Mouse (Mus musculus) forebrain, embryonic 13.5 days (tissue): ENCODE results near the gene Cxcl10. TPM values are rescaled to one million over a fixed set of nuclear protein-coding genes. Genes with fewer than 3 reads are reported as not detected.
A peak's percentile ranks its signal among the peaks of the same experiment; 100 is the strongest.
"Not testable (repeated sequence)": the region's sequence is repeated elsewhere in the genome, so short reads cannot be mapped to it uniquely, and the experiment has no call there.

Source experiments
- ATAC-seq: fragments of 200-750 bp; cut with Nextera tagmentation; 2 replicates; pipeline ENCODE4 v1.8.0; 2017
- H3K27ac ChIP-seq: fragments of 300-500 bp; sonication (generic); 2 replicates; pipeline ENCODE4 v1.5.1; 2015; ENCODE audit warnings: inconsistent platforms, mild to moderate bottlenecking, moderate library complexity
- H3K27me3 ChIP-seq: fragments of 300-500 bp; sonication (generic); 2 replicates; pipeline ENCODE4 v1.6.1; 2015; ENCODE audit warnings: mild to moderate bottlenecking, inconsistent platforms
- H3K36me3 ChIP-seq: fragments of 300-500 bp; sonication (generic); 2 replicates; pipeline ENCODE4 v1.6.1; 2015; ENCODE audit warnings: mild to moderate bottlenecking, inconsistent platforms; ENCODE audit not compliant: poor library complexity, severe bottlenecking
- H3K4me1 ChIP-seq: fragments of 300-500 bp; sonication (generic); 2 replicates; pipeline ENCODE4 v1.6.1; 2015; ENCODE audit warnings: inconsistent platforms
- H3K4me2 ChIP-seq: fragments of 300-500 bp; sonication (generic); 2 replicates; pipeline ENCODE4 v1.6.1; 2015; ENCODE audit warnings: inconsistent platforms, mild to moderate bottlenecking, moderate library complexity
- H3K4me3 ChIP-seq: fragments of 300-500 bp; sonication (generic); 2 replicates; pipeline ENCODE4 v1.5.1; 2015; ENCODE audit warnings: mild to moderate bottlenecking, inconsistent platforms
- H3K9ac ChIP-seq: fragments of 300-500 bp; sonication (generic); 2 replicates; pipeline ENCODE4 v1.6.1; 2015; ENCODE audit warnings: mild to moderate bottlenecking, inconsistent platforms
- H3K9me3 ChIP-seq: fragments of 300-500 bp; sonication (generic); replicated peaks from 2 replicates; pipeline ENCODE4 v1.6.1; 2016; ENCODE audit warnings: inconsistent platforms
- WGBS: fragments of 180-500 bp; shearing (Covaris S2); methylation state at CpG from one replicate; pipeline ENCODE4 v1.1.7; 2015; 5-methylcytosine and 5-hydroxymethylcytosine counted together
- polyA plus RNA-seq: library from polyadenylated mRNA; unstranded; fragments of >200 nt; fragmentation: Nextera tagmentation; extraction: Ambion mirVana; gene quantifications from 2 replicates; pipeline ENCODE4 v1.2.1, GENCODE M21; 2015

Gene Cxcl10
- polyA plus RNA-seq, 1 experiment from 2014 or later, result 0.22 TPM

DNA sequence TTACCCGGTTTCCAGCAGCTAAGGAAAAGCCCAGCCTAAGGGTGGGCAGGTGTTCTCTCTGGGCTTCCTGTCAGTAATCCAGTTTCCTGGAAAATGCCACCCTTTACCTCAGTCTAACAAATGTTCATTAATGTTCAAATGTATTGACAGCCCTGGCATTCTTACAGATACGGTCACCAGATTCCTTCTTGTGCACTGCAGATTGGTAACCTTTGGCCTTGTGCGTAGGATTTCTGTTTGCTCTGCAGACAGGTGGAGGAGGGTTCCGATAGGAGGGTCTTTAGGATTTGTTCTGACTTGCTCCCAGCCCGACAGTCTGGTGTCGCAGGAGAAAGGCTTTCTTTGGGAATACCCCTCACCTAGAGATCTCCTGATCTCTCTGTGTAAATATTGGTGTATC is 17.9 kb upstream of the Cxcl10 start:
- Histone ChIP-seq H3K27ac (no peak overlapping the region), H3K9me3 (no peaks in the 10 kb centered on the region), H3K9ac (no peak overlapping the region), H3K4me3 (no peak overlapping the region), H3K4me1 (peaks cover 16% of the 10 kb centered on the region; the same call in 1 of the 2 replicates), H3K4me2 (no peak overlapping the region), H3K36me3 (no peaks in the 10 kb centered on the region), H3K27me3 (no peaks in the 10 kb centered on the region)
- ATAC-seq, result no peak
- 84% methylated on average over 6 of the region's 6 CpGs for WGBS

DNA sequence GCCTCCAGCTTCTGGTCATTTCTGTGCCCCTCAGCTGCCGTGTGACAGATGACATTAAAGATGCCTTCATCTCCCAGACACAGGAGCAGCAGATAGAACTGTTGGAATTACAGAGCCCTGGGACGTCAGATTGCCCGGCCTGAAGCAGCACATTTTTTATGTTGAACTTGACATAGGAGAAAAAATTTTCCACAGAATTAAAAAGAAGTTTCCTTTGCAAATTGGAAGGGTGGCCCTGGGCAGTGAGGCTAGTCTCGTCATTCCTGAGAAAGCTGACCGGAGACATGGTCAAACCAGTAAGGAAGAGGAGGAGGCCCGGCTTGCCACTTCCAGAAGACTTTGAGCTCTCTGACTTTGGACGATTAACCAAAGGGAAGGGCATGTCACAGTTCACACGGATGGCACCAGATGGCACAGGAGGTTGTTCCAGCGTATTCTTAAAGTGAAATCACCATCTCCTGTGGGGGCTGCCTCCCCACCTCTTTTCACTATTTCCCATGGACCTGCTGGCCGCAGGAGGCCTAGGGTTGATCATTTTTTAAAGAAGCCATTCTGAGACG is 16.5 kb upstream of the Cxcl10 start:
- ATAC-seq, result no peak

DNA sequence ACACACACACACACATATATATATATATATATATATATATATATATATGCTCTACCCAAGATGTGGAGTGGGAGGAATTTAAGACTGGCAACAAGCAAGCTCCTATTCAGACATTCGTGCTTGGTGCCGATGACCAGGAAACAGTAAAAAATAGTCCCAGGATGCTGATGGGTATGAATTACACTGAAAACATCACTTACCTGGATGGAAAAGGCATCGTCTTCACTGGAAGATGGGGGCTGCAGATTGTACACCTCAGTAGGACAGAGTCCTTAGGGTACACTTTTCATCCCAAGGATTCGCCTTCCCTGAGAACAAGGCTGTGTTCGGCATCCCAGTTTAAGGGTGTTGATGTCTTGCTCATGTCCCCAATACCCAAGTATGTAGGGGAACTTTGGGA is 15.3 kb upstream of the Cxcl10 start:
- H3K4me3 ChIP-seq, result no peak overlapping the region
- H3K36me3 ChIP-seq, result no peaks in the 10 kb centered on the region
- H3K9ac ChIP-seq, result no peak overlapping the region
- H3K4me1 ChIP-seq, result 0 out of 2 replicates have a peak, but pooled peaks cover 1% of the 10 kb centered on the region
- H3K27me3 ChIP-seq, result no peaks in the 10 kb centered on the region
- no peak for ATAC-seq
- H3K9me3 ChIP-seq, result no peaks in the 10 kb centered on the region
- no peak overlapping the region for H3K4me2 ChIP-seq
- WGBS, result 91% methylated on average over 5 of the region's 5 CpGs
- H3K27ac ChIP-seq, result no peak overlapping the region

More for the DNA sequence above, 16.5 kb upstream of the Cxcl10 start:
- no peaks in the 10 kb centered on the region for H3K27me3 ChIP-seq
- no peaks in the 10 kb centered on the region for H3K9me3 ChIP-seq
- H3K4me2 ChIP-seq, result no peak overlapping the region
- 80% methylated on average over 11 of the region's 11 CpGs for WGBS
- H3K4me3 ChIP-seq, result no peak overlapping the region
- H3K9ac ChIP-seq, result no peak overlapping the region
- H3K4me1 ChIP-seq, result 0 out of 2 replicates have a peak, but pooled peaks cover 7% of the 10 kb centered on the region
- H3K27ac ChIP-seq, result no peak overlapping the region
- H3K36me3 ChIP-seq, result no peaks in the 10 kb centered on the region

DNA sequence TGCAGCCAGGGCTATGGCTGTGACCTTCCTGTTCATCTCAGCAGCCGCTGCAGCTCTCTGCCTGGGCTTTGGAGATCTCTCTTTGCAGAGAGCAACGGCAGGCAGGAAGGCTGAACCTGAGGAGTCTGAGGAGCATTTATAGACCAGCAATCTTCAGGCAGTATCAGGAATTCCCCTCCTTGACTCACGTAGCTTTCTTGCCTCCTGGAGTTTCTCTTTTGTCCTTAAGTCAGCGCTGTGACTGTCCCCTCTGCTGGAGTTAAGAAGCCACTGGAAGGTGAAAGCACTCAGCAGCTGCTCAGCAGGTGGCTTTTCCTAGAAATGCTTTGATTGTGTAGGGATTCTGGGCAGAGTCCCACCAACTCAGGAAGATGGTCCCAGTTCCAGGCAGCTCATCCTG is 14.5 kb upstream of the Cxcl10 start:
- Histone ChIP-seq H3K27me3 (no peaks in the 10 kb centered on the region), H3K27ac (no peak overlapping the region), H3K36me3 (no peaks in the 10 kb centered on the region), H3K9me3 (no peaks in the 10 kb centered on the region), H3K4me3 (no peak overlapping the region), H3K4me2 (no peak overlapping the region), H3K4me1 (no peaks in the 10 kb centered on the region), H3K9ac (no peak overlapping the region)
- no peak for ATAC-seq
- WGBS, result 5% methylated on average over 4 of the region's 4 CpGs

DNA sequence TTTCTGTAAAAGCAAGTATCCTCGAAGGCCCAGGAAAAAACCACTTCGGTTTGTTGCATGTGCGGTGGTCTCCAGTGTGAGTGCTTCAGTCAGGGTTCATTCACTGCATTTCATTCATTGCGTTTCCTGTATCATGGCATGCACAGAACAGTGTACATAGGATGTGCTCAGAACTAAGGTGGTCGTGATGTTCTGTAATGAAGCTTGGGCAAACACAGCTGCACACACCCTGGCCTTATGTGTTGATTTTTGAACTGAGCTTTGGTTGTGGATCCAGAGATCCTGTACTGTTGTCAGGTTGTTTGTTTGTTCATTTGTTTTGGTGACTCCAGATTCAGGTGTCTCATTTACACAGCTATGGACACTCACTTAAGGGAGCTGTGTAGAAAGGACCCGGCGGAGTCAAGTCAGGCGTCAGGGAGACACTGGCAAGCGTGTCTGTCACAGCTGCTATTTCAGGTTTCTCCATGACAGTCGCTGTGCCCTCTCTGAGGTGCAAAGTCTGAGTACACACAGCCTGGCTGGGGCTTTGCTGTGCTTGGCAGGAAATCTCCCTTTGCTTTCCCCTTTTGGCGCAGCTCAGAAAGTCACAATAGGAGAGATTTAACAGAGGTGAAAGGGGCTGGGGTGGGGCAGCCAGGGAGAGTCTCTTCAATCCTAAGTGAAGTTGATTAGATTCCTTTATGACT is 10.2 kb upstream of the Cxcl10 start:
- ATAC-seq, result no peak
- no peak overlapping the region for H3K4me3 ChIP-seq

DNA sequence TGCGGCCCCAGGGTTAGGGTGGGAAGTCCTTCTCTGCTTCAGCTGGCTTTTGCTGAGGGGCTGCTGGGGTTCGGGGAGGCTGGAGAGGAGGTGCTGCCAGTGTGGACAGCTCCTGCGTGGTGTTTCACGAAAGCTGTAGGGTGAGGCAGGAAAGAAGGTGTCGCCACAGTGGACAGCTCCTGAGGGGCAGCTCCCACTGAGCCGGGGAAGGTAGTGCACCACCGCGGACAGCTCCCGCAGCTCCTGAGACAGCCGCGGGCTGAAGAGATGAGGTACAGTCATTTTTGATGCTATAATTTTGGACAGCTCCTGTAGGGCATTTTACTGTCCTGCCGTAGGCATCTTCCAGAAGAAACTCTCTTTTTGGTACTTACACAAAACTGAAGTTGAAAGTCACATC is 9.3 kb upstream of the Cxcl10 start:
- H3K27me3 ChIP-seq, result no peaks in the 10 kb centered on the region
- no peak overlapping the region for H3K4me3 ChIP-seq
- H3K4me2 ChIP-seq, result no peak overlapping the region
- H3K9ac ChIP-seq, result no peak overlapping the region
- no peaks in the 10 kb centered on the region for H3K36me3 ChIP-seq
- ATAC-seq, result no peak
- no peaks in the 10 kb centered on the region for H3K9me3 ChIP-seq
- H3K4me1 ChIP-seq, result no peaks in the 10 kb centered on the region
- H3K27ac ChIP-seq, result no peak overlapping the region
- WGBS, result 60% methylated on average over 11 of the region's 12 CpGs

More for the DNA sequence above, 10.2 kb upstream of the Cxcl10 start:
- no peak overlapping the region for H3K9ac ChIP-seq
- WGBS, result 79% methylated on average over 11 of the region's 11 CpGs
- H3K4me2 ChIP-seq, result no peak overlapping the region
- H3K36me3 ChIP-seq, result no peaks in the 10 kb centered on the region
- H3K27me3 ChIP-seq, result no peaks in the 10 kb centered on the region
- no peak overlapping the region for H3K27ac ChIP-seq
- H3K4me1 ChIP-seq, result no peaks in the 10 kb centered on the region
- H3K9me3 ChIP-seq, result no peaks in the 10 kb centered on the region

DNA sequence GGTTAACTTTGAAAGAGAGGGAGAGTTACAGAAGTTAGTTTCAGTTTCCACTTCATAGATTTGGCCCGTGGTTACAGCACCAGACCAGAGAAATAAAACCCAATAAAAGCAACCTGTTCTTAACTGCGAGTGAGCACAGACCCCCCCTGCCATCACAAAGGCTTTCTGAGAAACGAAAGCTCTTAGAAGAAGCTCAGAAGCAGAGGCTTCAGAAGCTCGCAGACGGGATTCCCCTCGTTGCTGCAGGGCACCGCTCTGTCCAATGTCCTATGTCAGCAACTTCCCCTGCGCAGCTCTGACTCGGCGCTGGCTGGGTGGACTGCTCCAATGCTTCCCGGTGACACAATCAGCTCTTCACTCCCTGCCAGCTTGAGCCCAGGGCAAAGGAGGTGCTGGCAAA is 4.8 kb upstream of the Cxcl10 start:
- Histone ChIP-seq H3K27me3 (no peaks in the 10 kb centered on the region), H3K27ac (no peak overlapping the region), H3K36me3 (no peaks in the 10 kb centered on the region), H3K4me1 (peaks cover 4% of the 10 kb centered on the region), H3K9me3 (no peaks in the 10 kb centered on the region), H3K4me2 (0 out of 2 replicates have a peak overlapping the region, but pooled peaks have one; percentile 5), H3K4me3 (no peak overlapping the region), H3K9ac (peak overlapping the region; percentile 21; the same call in 1 of the 2 replicates)
- 59% methylated on average over 11 of the region's 11 CpGs for WGBS
- no peak for ATAC-seq

DNA sequence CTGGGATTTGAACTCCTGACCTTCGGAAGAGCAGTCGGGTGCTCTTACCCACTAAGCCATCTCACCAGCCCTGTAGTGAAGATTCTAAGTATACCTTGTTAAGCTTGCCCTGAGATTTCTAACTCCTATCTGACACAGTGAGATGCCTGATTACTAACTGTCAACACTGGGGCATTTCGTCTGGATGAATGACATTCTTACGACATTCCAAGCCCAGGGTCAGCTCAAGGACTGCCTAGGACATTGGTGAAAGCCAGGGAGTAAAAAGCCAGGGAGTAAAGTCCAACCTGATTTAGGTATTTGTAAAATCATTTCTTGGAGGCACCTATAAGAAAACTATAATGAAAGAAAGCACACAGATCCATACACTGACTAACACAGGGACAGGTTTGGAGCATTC is 4.0 kb upstream of the Cxcl10 start:
- not testable (repeated sequence) for H3K4me1 ChIP-seq, H3K36me3 ChIP-seq, H3K9ac ChIP-seq, H3K27ac ChIP-seq, ATAC-seq, H3K27me3 ChIP-seq, H3K4me2 ChIP-seq, H3K9me3 ChIP-seq, H3K4me3 ChIP-seq
- 84% methylated on average over 4 of the region's 4 CpGs for WGBS

DNA sequence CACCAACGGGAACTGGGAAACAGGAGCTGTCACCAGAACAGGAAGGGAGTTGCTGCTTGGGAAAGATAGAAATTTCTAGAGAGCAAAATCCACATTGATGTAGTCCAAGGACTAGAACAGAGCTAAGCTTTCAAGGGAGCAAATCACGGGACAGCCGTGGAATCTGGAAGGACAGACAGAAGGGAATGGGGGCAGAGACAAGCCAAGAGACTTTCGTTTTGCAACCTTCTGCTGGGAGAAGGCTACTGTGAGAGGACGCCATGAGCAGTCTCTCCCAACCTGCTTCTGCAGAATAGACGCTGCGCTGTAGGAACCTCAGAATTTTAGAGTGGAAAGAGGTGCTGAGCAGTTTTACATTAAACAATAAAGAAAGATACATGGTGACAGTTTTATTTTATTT is 1.0 kb upstream of the Cxcl10 start:
- ATAC-seq, result no peak
- H3K27me3 ChIP-seq, result no peaks in the 10 kb centered on the region
- H3K4me1 ChIP-seq, result peaks cover 8% of the 10 kb centered on the region
- H3K4me2 ChIP-seq, result no peak overlapping the region
- no peak overlapping the region for H3K4me3 ChIP-seq
- 84% methylated on average over 7 of the region's 7 CpGs for WGBS
- H3K9me3 ChIP-seq, result no peaks in the 10 kb centered on the region
- H3K9ac ChIP-seq, result no peak overlapping the region
- H3K36me3 ChIP-seq, result no peaks in the 10 kb centered on the region
- no peak overlapping the region for H3K27ac ChIP-seq

DNA sequence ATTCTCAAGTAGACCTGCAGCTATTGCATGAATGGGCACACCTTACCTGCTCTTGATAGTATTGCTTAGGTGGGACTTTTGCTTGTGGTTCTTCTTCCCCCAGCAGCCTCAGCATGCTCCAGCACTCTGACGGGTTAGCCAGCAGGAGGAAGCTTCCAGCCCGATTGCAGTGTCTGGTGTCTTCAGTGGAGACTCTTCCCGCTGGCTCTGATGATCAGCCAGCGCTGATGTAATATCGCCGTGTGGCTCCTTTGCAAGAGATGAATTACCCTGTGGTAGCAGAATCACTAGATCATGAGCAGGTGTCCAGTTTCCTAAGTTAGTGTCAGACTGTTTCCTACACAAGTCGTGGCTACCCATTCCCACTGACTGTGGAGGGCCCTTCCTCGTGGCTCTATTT is 3.7 kb downstream of the Cxcl10 start:
- H3K4me3 ChIP-seq, result no peak overlapping the region
- H3K4me1 ChIP-seq, result peaks cover 8% of the 10 kb centered on the region
- H3K27me3 ChIP-seq, result no peaks in the 10 kb centered on the region
- ATAC-seq, result no peak
- no peaks in the 10 kb centered on the region for H3K9me3 ChIP-seq
- 89% methylated on average over 8 of the region's 8 CpGs for WGBS
- H3K4me2 ChIP-seq, result no peak overlapping the region
- no peak overlapping the region for H3K9ac ChIP-seq
- no peak overlapping the region for H3K27ac ChIP-seq
- no peaks in the 10 kb centered on the region for H3K36me3 ChIP-seq

DNA sequence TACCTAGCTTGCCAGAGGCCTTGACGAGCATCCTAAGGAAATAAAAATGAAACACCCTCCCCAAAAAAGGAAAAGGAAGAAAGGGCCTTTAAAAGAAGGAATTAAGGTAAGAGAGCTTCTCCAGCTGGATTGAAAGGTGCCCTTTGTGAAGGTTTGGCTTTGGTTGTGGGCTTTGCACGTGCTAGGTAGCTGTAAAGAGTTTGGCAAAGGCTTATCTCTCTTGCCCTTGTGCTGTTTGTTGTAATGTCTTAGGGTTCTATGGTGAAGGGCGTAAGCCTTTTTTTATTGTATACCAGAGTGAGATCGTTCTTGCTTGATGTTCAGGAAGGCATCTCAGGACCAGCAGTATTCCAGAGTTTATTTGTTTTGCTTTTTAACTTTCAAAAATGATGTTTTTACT is 8.1 kb downstream of the Cxcl10 start:
- Histone ChIP-seq H3K27ac (no peak overlapping the region), H3K27me3 (no peaks in the 10 kb centered on the region), H3K9me3 (no peaks in the 10 kb centered on the region), H3K4me1 (no peaks in the 10 kb centered on the region), H3K4me3 (no peak overlapping the region), H3K4me2 (no peak overlapping the region), H3K36me3 (no peaks in the 10 kb centered on the region), H3K9ac (no peak overlapping the region)
- 75% methylated on average over 4 of the region's 4 CpGs for WGBS
- ATAC-seq, result no peak

DNA sequence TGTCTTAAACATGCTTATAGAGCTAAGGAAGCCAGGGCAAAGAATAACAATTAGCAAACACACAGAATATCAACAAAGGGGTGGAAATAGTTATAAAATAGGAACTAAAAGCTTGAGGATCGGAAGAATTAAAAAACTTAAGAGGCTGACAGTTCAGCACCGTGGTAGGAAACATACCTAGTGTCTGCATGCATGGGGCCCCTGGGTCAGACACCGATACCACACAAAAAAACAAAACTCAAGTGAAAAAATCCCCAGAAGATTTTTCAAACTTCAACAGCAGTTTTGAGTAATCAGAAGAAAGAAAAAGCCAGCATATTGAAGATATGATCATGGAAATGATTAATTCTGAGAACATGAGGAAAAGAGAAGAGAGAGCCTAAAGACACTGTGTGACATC is 11.9 kb downstream of the Cxcl10 start:
- ATAC-seq, result no peak
- no peaks in the 10 kb centered on the region for H3K4me1 ChIP-seq
- H3K27me3 ChIP-seq, result no peaks in the 10 kb centered on the region
- H3K27ac ChIP-seq, result no peak overlapping the region
- H3K4me2 ChIP-seq, result no peak overlapping the region
- no peaks in the 10 kb centered on the region for H3K9me3 ChIP-seq
- WGBS, result 85% methylated on average over 3 of the region's 3 CpGs
- no peaks in the 10 kb centered on the region for H3K36me3 ChIP-seq
- no peak overlapping the region for H3K9ac ChIP-seq
- H3K4me3 ChIP-seq, result no peak overlapping the region

DNA sequence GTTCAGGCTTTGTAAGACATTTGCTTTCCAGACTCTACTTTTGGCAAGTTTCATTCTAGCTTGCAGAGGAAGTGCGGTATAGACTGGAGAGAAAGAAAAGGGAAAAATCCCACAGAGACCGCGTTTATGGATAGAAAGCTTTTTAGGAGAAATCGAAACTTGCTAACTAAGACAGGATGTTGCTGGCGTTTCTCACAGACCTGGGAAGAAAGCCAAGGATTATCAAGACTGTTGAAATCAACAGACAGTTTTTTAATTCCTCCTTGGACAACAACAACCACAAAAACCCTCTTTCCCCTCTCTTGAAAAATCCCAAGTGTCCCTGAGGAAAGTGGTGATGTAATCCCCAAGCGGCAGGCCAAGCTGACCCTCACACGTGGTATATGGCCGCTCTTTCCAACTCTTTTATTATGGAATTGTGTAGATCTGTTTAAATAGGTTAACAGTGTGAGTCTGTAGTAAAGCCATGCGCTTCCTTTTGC is 16.3 kb downstream of the Cxcl10 start:
- H3K9me3 ChIP-seq, result no peaks in the 10 kb centered on the region
- 67% methylated on average over 9 of the region's 9 CpGs for WGBS

More for the DNA sequence above, 16.3 kb downstream of the Cxcl10 start:
- Histone ChIP-seq H3K27me3 (no peaks in the 10 kb centered on the region), H3K4me2 (no peak overlapping the region), H3K27ac (no peak overlapping the region), H3K9ac (no peak overlapping the region), H3K36me3 (no peaks in the 10 kb centered on the region), H3K4me1 (no peaks in the 10 kb centered on the region), H3K4me3 (no peak overlapping the region)
- no peak for ATAC-seq
